Mouse (Mus musculus): ENCODE measurements at regions not wholly inside any gene's neighbourhood (a gene's known extent, or its start where the extent isn't known, plus 50 kb on each side); places are given as distances from the start of the nearest gene placed in this dataset.

GRCm38 (mm10) chr1:24942757-24943296, 264.4 kb downstream of the Lmbrd1 start:
- no peak overlapping the region for H3K4me3 ChIP-seq (ENCODE audit: low read depth, low read length)
- H3K4me2 ChIP-seq (ENCODE audit: low read length): no peak overlapping the region
- no peaks in the 10 kb centered on the region for H3K4me1 ChIP-seq (ENCODE audit: control insufficient read depth, insufficient read depth, low read length)
- no peaks in the 10 kb centered on the region for H3K36me3 ChIP-seq (ENCODE audit: control insufficient read depth, insufficient read depth, low read length)
- H3K9me3 ChIP-seq (replicated peaks; ENCODE audit: control insufficient read depth, low read length): no peaks in the 10 kb centered on the region
- DNase-seq (ENCODE audit: low spot score) (no peak), ATAC-seq (no peak)
- no peak overlapping the region for H3K9ac ChIP-seq (ENCODE audit: low read length)
- H3K27ac ChIP-seq (ENCODE audit: low read depth, low read length): no peak overlapping the region
- 75% methylated on average over 8 of the region's 8 CpGs for WGBS
- H3K27me3 ChIP-seq (replicated peaks; ENCODE audit: control insufficient read depth, insufficient read depth, low read length): no peaks in the 10 kb centered on the region

- ATAC-seq: no peak
- Histone ChIP-seq H3K4me2 (ENCODE audit: low read length) (no peak overlapping the region), H3K27me3 (replicated peaks; ENCODE audit: control insufficient read depth, insufficient read depth, low read length) (no peaks in the 10 kb centered on the region), H3K36me3 (ENCODE audit: control insufficient read depth, insufficient read depth, low read length) (no peaks in the 10 kb centered on the region), H3K9ac (ENCODE audit: low read length) (no peak overlapping the region), H3K9me3 (replicated peaks; ENCODE audit: control insufficient read depth, low read length) (no peaks in the 10 kb centered on the region), H3K27ac (ENCODE audit: low read depth, low read length) (no peak overlapping the region), H3K4me3 (ENCODE audit: low read depth, low read length) (no peak overlapping the region), H3K4me1 (ENCODE audit: control insufficient read depth, insufficient read depth, low read length) (no peaks in the 10 kb centered on the region)
- WGBS: 12% methylated on average over 2 of the region's 2 CpGs
- no peak for DNase-seq (ENCODE audit: low spot score)
Measured at GRCm38 (mm10) chr1:24943451-24943850, 265.0 kb downstream of the Lmbrd1 start.

GRCm38 (mm10) chr1:24972681-24973080, 294.3 kb downstream of the Lmbrd1 start:
- ATAC-seq: no peak
- Histone ChIP-seq H3K27me3 (replicated peaks; ENCODE audit: control insufficient read depth, insufficient read depth, low read length) (no peaks in the 10 kb centered on the region), H3K27ac (ENCODE audit: low read depth, low read length) (no peak overlapping the region), H3K9me3 (replicated peaks; ENCODE audit: control insufficient read depth, low read length) (no peaks in the 10 kb centered on the region), H3K9ac (ENCODE audit: low read length) (no peak overlapping the region), H3K4me2 (ENCODE audit: low read length) (no peak overlapping the region), H3K4me3 (ENCODE audit: low read depth, low read length) (no peak overlapping the region), H3K4me1 (ENCODE audit: control insufficient read depth, insufficient read depth, low read length) (no peaks in the 10 kb centered on the region), H3K36me3 (ENCODE audit: control insufficient read depth, insufficient read depth, low read length) (no peaks in the 10 kb centered on the region)
- WGBS: 80% methylated on average over 2 of the region's 2 CpGs
- no peak for DNase-seq (ENCODE audit: low spot score)

DNA sequence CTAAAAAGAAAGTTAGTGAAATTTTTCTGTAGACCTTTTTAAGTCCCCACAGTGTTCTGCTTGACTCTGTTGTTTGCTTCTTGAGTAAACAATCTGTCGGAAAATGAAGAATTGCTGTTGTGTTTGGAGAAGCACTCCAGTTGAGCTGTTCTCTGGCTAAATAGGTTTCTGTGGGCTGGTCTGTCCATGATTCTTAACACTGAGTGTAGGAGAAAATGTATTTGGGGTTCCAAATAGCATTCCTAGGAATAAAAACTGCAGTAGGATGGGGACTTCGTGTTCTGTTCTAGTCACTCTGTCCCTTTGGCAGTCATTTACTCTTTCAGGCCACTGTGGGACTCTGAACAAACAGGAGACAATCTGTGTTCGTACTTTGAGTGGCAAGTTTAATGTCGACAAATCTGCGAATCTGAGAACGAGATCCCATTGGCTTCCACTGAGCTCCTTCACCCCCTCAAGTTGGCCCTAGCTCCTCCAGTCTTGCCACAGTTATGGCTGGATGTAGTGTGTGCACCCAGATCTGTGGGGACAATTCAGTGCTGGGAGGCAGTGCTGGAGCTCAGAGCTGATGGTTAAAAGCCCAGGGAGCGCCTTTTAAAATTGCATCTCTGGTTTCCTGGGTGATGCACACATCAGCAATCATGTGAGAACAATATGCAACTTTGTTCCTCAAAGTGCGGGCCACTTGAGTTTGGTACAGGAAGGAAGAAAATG, 330.2 kb downstream of the Lmbrd1 start:
- H3K4me1 ChIP-seq (ENCODE audit: control insufficient read depth, insufficient read depth, low read length): no peaks in the 10 kb centered on the region
- no peak overlapping the region for H3K4me2 ChIP-seq (ENCODE audit: low read length)
- 62% methylated on average over 8 of the region's 8 CpGs for WGBS
- no peaks in the 10 kb centered on the region for H3K9me3 ChIP-seq (replicated peaks; ENCODE audit: control insufficient read depth, low read length)
- no peak overlapping the region for H3K27ac ChIP-seq (ENCODE audit: low read depth, low read length)
- H3K4me3 ChIP-seq (ENCODE audit: low read depth, low read length): no peak overlapping the region
- no peaks in the 10 kb centered on the region for H3K27me3 ChIP-seq (replicated peaks; ENCODE audit: control insufficient read depth, insufficient read depth, low read length)
- no peaks in the 10 kb centered on the region for H3K36me3 ChIP-seq (ENCODE audit: control insufficient read depth, insufficient read depth, low read length)
- DNase-seq (ENCODE audit: low spot score) (peak; percentile 42), ATAC-seq (peak; percentile 44; the same call in 1 of the 2 replicates)
- H3K9ac ChIP-seq (ENCODE audit: low read length): no peak overlapping the region

DNA sequence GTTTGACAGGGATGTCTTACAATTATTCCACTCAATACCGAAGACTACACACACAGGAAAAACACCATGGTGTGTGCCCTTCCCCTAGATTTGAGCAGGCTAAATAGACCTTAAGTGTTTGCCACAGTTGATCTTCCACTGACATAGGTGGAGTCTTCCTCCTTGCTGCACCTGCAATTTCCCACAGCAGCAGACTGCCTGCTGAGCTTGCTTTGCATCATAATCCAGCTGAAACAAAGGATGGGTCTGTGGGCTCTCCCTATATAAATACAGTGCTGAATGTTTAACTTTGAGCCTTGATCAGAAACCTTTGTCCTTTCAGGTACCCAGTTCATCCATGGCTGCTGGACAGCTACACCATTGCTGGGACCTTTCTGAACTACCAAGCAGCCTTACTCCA, 334.3 kb downstream of the Lmbrd1 start:
- WGBS: 75% methylated on average over 1 of the region's 1 CpGs
- no peak for DNase-seq (ENCODE audit: low spot score)
- no peaks in the 10 kb centered on the region for H3K9me3 ChIP-seq (replicated peaks; ENCODE audit: control insufficient read depth, low read length)

More for the DNA sequence above, 334.3 kb downstream of the Lmbrd1 start:
- H3K9ac ChIP-seq (ENCODE audit: low read length): no peak overlapping the region
- no peak overlapping the region for H3K4me2 ChIP-seq (ENCODE audit: low read length)
- H3K36me3 ChIP-seq (ENCODE audit: control insufficient read depth, insufficient read depth, low read length): no peaks in the 10 kb centered on the region
- H3K4me3 ChIP-seq (ENCODE audit: low read depth, low read length): no peak overlapping the region
- H3K27me3 ChIP-seq (replicated peaks; ENCODE audit: control insufficient read depth, insufficient read depth, low read length): no peaks in the 10 kb centered on the region
- no peaks in the 10 kb centered on the region for H3K4me1 ChIP-seq (ENCODE audit: control insufficient read depth, insufficient read depth, low read length)
- no peak for ATAC-seq
- H3K27ac ChIP-seq (ENCODE audit: low read depth, low read length): no peak overlapping the region

Measured in forebrain, embryonic 14.5 days (tissue).